In the genomic region with DNA sequence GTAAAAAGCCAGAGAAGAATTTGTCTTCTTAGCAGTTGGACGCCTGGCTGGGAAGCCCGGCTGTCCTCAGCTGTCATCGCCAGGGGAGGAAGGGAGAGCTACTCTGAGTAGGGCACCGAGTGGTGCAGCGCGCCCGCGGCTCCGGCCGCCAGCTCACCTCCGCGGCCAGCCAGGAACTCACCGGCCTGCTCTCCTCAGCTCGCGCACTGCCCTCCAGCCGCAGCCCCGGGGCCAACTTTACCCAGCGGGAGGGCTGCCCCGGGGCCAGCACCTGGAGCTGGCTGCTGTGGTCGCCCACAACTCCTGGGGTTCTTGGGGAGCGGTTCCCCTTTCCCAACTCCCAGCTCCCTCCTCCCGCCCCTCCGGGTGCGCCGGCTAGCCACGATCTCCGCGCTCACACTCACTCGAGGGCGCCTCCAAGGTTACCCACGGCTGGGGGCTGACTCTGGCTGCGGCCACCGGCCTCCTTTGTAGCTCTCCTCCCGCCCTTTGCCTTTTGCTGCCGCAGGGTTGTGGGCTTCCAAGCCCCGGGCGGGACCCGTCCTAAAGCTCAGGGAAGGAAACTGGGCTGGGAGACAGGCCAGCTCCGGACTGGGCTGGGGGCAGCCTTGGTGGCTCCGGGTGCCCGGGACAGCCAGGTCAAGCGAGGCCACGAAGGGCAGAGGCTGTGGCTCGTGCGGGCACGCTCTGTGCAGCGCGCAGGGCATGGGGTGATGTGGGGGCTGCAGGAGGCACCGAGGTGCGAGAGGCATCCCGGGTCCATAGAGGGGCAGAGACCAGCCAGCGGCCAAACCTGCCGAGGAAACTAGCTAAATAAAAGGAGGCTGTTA, we compare ENCODE assay signal across 1 mouse cellular context.
TF ChIP-seq lines count a peak whose summit lies in the region.

No protein-coding gene starts in this region.

TF ChIP-seq in CH12.LX, 34 proteins besides CTCF, POLR2A, EP300 and RAD21 (continued from another document):
- TF ChIP-seq TCF12 (IDR thresholded peaks at IDR 0.05; ENCODE audit: low read depth, low read length): peak; percentile 14; the same call in 1 of the 2 replicates
- TF ChIP-seq JUND (conservative IDR thresholded peaks at IDR 0.05; ENCODE audit: low read depth, low read length): no peak
- TF ChIP-seq ZNF384 (IDR thresholded peaks at IDR 0.05; ENCODE audit: low read depth, low read length): no peak
- TF ChIP-seq RCOR1 (conservative IDR thresholded peaks at IDR 0.05; ENCODE audit: low read depth, low read length): no peak
- no peak for TF ChIP-seq MEF2A (IDR thresholded peaks at IDR 0.05; ENCODE audit: borderline replicate concordance, low read depth, low read length)
- TF ChIP-seq ELF1 (IDR thresholded peaks at IDR 0.05; ENCODE audit: low read depth, low read length): 0 out of 2 replicates have a peak, but pooled peaks have one; percentile 21
- no peak for TF ChIP-seq USF1 (IDR thresholded peaks at IDR 0.05; ENCODE audit: low read depth, low read length)
